In genomic region chr7:130831586-130831985, GRCm38 (mm10) we compare ENCODE assay signal across 22 mouse cellular contexts. TPM values are rescaled to one million over a fixed set of nuclear protein-coding genes. Genes with fewer than 3 reads are reported as not detected.
"Had no signal": no experiment of that assay in that cellular context is flagged by ENCODE, and none has a peak within 500 bp of the region (broad histone marks: within the 10 kb centered on the region; RNA-seq: fewer than 3 reads in every experiment).

No protein-coding gene starts in this region.

- H3K9ac ChIP-seq: limb, embryonic 12.5 days; limb, embryonic 15.5 days; liver, embryonic 13.5 days; stomach, embryonic 15.5 days had no signal

- H3K4me2 ChIP-seq: limb, embryonic 12.5 days; limb, embryonic 15.5 days; liver, embryonic 13.5 days; midbrain, embryonic 11.5 days; stomach, embryonic 15.5 days had no signal

- ATAC-seq: hindbrain, postnatal 0 days; inflammation-experienced regulatory T-cells, adult 6 months; intestine, embryonic 16.5 days had no signal

- DNase-seq: layer of hippocampus, postnatal 36 days; left cerebral cortex, postnatal 4 days; liver, embryonic 13.5 days; lung, adult 2 months; lung, postnatal 14 days; lung, postnatal 4 days; midbrain, embryonic 14.5 days; right cerebral cortex, postnatal 4 days; spleen, adult 18-20 months; thymus, postnatal 25 days had no signal

- H3K36me3 ChIP-seq: limb, embryonic 12.5 days; limb, embryonic 15.5 days; liver, embryonic 13.5 days; stomach, embryonic 15.5 days had no signal

- H3K4me3 ChIP-seq: layer of hippocampus, adult 2 months; left cerebral cortex, adult 2 months; limb, embryonic 12.5 days; limb, embryonic 15.5 days; liver, embryonic 13.5 days; stomach, embryonic 15.5 days had no signal

- H3K9me3 ChIP-seq: limb, embryonic 12.5 days; limb, embryonic 15.5 days; liver, embryonic 13.5 days; stomach, embryonic 15.5 days had no signal

- H3K27me3 ChIP-seq: limb, embryonic 15.5 days; stomach, embryonic 15.5 days had no signal

- H3K27ac ChIP-seq: hindbrain, postnatal 0 days; layer of hippocampus, adult 2 months; left cerebral cortex, adult 2 months; limb, embryonic 12.5 days; limb, embryonic 15.5 days; liver, embryonic 13.5 days; stomach, embryonic 15.5 days had no signal

RNA-seq across cellular contexts. Expression of gene Btbd16, which starts 57.7 kb away (rescaled TPM):
- polyA plus RNA-seq: limb, embryonic 12.5 days; liver, embryonic 13.5 days; lung, adult 2 months; lung, embryonic 16.5 days; midbrain, embryonic 11.5 days; midbrain, embryonic 14.5 days; neural tube, embryonic 11.5 days; neural tube, embryonic 14.5 days had no signal
